Mouse (Mus musculus): ENCODE data around the gene Crlf1.

GRCm38 (mm10) chr8:70466305-70466704, 26.7 kb upstream of the Crlf1 start:
- TF ChIP-seq GATA1 (IDR thresholded peaks at IDR 0.05; ENCODE audit: low read length): no peak
- TF ChIP-seq TAL1 (IDR thresholded peaks at IDR 0.05; ENCODE audit: low read length): no peak

Measured in erythroblast, embryonic 14.5 days (primary cell).